Mouse (Mus musculus) heart, postnatal 14 days (tissue): Measurements from ENCODE around the gene Fam20c. TPM values are rescaled to one million over a fixed set of nuclear protein-coding genes. Genes with fewer than 3 reads are reported as not detected.

Experiments used
- DNase-seq, 2 experiments: peaks; one replicate each; pipeline ENCODE4 v3.0.0; 2021 to 2022
- intact Hi-C: fragments of 180-260 bp; cut with DNase I; formaldehyde crosslinking; loops from one replicate; pipeline ENCODE4 v1.15.1; 2025
- total RNA-seq, 2 experiments: library from RNA; stranded (reverse); gene quantifications; 2 replicates each; pipeline ENCODE4 v1.2.3; 2021

Gene Fam20c
- total RNA-seq, 2 experiments from 2014 or later, result 9.9 to 10.4 TPM

DNA sequence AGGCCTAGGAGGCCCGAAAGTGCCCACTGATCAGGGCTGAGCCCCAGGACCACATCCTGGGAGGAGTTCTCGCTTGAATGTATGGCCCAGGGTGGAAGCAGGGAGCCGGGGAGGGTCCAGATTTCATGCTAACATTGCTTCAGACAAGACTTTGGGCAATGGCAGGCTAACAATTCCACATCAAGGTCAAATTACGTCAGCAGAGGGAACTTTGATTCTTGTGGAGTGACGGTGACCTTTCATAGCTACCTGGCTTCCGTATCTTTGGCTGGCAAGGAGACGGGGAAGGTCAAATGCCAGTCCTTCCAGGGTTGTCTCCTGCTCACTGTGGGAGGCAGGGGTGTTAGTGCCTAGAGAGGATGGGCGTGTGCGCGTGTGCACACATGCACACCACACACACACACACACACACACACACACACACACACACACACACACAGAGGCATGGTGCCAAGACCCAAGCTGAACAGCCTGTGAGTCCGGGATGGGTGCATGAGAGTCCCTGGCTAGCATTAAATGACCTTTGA is 36.7 kb downstream of the Fam20c start:
- no peak for DNase-seq
- intact Hi-C loops, result no loop called here

DNA sequence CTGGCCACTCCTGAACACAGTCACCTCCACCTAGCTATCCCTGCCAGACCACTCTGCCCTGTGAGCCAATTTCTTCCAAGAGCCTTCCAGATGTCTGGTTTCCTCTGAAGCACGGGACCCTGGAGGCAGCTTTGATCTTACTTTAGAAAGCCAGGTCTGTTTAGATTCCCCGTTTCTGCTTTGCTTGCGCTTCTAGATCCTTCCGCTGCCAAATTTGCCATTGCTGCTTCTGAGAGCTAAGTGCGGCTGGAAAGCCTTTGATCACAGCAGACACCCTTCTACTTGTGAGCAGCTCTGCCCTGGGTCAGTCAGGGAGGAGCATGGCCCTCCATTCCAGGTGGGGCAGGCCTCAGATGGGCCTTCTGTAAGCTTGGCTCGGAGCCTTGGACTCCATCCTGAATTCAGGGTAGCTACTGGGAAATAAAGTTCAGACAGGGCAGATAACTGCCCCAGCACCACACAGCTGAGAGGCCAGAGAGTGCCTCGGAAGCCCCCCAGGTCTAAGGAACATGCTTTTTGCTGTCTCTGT is 47.3 kb downstream of the Fam20c start:
- DNase-seq, result no peak

DNA sequence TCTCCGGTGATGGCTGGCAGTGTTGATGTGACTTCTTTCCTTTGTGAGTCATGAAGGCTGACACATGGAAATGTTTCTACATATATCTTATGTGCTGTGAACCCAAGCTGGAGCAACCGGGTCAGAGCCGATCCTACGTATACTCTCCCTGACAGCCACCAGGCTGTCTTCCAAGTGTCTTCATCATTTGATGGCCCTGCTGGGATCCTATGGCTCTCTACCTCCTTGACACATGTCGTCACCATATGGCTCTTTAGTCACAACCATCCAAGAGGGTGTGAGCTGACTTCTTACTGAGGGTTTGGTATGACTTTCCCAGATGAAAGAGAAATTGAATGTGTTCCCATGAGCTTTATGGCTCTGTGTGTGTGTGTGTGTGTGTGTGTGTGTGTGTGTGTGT is 50.0 kb downstream of the Fam20c start:
- no peak for DNase-seq
- intact Hi-C loops, result no loop called here

More for the DNA sequence above, 47.3 kb downstream of the Fam20c start:
- intact Hi-C loops, result no loop called here

DNA sequence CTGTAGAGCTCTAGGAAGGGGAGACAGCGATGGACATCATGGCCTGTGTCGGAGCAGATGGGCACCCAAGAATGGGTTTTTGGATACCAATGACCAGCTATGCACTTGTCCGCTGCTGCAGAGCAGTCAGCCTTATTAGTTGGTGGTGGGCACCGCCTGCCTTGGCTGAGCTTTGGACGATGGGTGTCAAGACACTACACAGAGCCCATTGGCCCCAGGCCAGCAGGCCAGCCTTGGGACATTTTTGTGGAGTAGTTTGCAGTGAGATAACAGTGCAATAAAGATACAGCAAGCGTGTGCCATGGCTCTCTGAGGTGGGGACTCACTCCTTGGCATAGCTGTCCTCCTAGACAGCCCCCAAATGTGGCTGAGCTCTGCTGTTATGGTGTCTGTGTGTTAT is 55.5 kb downstream of the Fam20c start:
- DNase-seq, result no peak
- intact Hi-C loops, result no loop called here

DNA sequence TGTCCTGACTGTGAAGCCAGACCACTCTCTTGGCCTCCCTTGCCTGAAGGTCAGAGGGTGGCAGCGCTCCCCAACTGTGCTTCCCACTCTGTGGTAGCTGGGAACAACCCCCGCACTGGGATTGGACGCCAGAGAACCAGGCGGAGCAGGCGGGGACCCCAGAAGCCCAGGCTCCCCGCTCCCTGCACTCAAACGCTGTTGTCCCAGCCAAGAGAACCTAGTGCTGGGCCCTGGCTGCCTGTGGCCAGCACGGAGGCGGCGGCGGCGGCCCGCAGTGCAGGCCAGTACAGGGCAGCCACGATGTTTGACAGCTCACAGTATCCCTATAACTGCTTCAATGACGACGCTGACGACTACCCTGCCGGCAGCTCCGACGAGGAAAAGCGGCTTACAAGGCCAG is 65.5 kb downstream of the Fam20c start, which contains the start of gene Gm5294:
Gene Gm5294, plus strand, starts transcription at position 301 of the 400 bp plus-strand sequence.
- intact Hi-C loops, result no loop called here
- DNase-seq, result no peak

DNA sequence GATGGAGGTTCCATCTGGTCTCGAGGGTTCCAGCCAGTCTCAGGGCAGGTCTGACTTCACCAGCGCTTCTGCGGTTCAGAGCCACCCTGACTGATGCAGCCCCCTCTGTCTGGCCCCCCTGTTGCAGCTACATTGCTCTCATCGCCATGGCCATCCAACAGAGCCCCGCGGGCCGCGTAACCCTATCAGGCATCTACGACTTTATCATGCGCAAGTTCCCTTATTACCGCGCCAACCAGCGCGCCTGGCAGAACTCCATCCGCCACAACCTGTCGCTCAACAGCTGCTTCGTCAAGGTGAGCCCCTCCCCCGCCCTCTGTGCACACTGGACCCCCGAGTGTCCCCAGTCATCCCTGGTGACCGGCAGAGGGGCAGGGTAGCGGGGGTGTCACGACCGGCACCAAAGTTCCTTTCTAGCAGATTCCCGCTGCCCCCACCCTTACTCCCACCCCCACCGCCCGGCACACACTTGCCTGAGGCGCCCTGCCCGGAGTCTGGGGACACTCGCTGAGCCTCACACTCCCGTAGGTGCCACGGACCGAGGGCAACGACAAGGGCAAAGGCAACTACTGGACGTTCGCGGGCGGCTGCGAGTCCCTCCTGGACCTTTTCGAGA is 66.5 kb downstream of the Fam20c start:
- intact Hi-C loops, result no loop called here
- no peak for DNase-seq

DNA sequence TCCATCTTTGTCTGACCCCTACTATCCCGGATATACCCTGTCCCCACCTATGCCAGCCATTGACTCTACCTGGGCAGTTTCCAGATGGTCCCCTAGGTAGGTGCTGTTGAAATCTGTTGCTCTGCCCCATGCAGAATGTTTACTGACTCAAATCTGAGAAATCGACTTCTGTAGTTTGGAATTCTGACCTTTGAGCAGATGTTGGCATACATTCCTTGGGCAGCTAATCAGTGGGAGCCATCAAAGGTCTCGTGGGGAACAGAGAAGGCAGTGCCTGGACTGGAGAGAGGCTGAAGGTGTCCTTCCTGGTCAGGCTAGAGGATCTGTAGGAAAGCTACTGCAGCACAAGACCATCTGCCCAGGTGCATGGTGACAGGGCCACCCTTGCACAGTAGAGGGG is 70.8 kb downstream of the Fam20c start:
- intact Hi-C loops, result no loop called here
- DNase-seq, result no peak

DNA sequence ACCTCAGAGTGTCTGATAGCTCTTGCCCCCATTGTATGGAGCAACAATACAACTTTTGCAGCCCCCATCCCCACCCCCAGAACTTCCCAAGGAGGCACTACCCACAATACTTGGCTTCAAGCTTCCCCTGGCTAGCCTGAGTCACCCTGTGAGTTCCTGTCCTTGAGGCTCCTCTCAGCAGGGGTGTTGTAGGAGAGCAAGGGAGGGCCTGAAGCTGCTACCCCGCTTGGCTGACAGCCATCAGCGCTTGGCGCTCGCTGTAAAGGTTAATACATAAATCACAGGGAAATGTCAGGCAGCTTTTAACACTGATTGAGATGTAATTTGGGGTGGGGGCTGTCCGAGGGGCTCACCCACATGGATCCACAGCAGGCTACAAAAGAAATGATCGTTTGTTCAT is 79.1 kb downstream of the Fam20c start:
- intact Hi-C loops, result no loop called here
- DNase-seq, result no peak

DNA sequence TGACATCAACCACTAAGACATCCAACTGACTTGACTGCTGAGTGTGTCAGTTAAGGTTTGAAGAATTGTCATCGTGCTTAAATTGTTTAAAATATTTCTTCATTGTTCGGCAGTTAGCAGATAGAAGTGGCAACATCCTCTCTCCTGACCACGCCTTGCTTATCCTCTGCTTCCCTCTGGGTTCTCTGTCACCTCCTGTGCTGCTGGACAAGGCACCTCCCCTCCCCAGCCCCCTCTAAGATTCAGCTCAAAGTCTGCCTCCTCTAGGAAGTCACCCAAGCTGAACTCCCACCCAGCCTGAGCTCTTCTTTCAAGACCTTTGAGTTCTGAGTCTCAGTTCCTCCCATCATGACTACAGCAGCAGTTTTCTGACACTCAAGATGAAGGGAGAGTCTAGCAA is 80.6 kb downstream of the Fam20c start:
- no peak for DNase-seq
- intact Hi-C loops, result no loop called here

DNA sequence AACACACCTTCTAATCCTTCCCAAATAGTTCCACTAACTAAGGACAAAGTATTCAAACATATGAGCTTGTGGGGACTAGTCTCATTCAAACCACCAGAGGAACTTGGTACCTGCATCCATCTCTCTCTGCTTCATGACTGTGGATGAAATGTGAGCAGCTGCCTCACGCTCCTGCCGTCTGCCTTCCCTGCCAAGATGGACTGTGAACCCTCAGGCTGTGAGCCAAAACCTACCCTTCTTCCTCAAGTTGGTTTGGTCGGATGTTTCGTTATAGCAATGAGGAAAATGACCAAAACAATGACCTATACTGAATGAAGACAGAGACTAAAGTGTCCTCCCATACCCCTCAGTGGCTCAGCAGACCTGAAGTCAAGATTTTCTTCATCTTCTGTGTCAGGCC is 86.7 kb downstream of the Fam20c start:
- intact Hi-C loops, result no loop called here

DNA sequence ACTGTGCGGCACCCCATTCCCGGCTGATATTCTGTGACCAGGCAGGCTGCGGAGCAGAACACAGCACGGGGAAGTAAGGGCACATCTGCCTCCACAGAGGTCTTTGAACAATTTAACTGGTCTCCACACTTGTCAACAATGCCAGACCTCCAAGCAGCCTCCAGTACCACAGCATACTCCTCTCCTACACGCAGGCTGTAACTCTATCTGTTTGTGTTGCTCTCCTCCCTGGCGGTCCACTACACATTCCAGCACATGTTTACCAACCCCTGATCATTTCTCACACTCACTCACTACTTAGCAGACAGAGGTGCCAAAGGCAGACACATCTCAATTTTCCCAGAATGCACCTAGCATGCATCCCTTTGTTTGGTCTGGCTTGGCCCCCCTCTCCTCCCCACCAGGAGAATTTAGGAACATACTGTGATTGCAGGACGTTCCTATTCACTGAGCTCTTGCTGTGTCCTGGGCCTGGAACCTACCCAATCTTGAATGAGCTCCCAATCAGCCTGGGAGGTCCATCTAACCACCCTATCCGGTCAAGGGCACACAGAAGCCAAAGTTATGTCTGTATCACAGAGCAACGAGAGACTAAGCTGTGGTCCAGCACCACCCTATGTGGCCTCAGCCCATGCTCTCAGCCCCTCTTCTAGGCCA is 89.0 kb downstream of the Fam20c start:
- intact Hi-C loops, result no loop called here

More for the DNA sequence above, 86.7 kb downstream of the Fam20c start:
- DNase-seq, result no peak

DNA sequence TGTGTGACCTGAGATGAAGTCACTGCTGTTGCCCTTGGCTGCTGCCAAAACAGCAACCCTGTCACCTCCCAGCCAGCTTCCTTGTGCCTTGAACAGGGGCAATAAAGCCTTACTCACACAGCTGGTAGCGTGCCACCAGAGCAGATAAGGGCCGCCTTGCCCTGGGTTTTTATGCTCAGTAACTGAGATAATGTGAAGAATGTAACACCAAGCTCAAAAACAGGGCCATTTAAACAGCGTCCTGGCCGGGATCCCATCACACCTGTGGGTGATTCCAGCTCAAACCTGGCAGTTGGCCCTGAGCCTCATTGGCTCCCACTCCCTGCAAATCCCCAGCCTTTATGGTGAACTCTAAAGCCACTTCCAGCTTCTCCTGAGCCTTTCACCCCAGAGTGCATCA is 92.2 kb downstream of the Fam20c start:
- intact Hi-C loops, result no loop called here
- peak in 1 of 2 experiments; percentile 27 for DNase-seq

More for the DNA sequence above, 89.0 kb downstream of the Fam20c start:
- no peak for DNase-seq

DNA sequence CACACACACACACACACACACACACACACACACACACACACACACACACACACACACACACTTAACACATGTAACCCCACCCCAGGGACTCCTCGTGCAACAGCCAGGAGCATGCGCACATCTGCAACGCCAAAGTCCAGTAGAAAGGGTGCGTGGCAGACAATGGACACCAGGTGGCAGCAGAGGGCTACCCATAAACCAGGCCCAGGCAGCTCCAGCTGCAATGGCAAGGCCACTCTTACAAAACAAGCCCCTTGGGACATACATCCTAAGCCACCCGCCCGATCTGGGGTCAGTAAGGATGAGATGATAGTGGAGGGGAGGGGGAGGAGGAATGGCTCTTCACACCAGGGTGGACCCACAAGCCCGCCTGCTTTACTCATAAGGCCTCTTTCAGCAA is 93.8 kb downstream of the Fam20c start:
- intact Hi-C loops, result loop anchor here (1.0 kb wide), 2 partner anchors 237 to 331 kb away; no protein-coding TSS in a partner anchor
- DNase-seq, result peak; percentile 89 to 93

DNA sequence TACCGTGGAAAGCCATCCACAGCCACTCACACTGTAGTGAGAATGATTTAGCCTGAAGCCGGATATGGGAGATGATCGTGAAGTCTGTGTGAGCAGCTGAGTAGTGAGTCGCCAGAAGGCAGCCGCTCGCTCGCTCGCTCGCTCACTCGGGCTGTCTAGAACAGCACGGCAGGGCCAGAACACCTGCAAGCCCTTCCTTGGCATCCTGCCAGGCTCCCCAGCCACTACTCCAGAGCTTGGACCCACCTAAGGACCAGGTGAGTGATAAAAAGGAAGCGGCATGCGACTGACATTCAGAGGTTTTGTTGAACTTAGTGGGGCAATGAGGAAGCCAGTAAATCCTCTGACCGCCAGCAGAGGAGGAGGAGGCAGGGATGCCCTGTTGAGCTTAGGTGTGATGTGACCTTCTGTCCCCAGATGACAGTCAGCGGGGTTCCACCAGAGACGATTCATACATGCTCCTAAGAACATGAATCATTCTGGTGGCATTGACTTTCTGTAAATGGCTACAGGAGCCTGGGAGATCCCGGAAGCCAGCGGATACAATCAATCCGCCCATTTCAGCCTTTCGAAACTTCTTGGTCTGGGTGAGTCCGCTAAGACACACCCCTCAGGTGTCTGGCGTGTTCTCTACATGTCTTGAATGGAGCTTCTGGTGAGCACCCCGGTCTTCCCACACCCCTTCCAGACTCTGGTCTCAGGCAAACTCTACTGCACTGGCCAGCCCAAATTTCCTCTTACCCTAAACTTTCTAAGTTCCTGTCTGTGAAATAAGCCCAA is 95.6 kb downstream of the Fam20c start:
- intact Hi-C loops, result no loop called here
- no peak for DNase-seq

DNA sequence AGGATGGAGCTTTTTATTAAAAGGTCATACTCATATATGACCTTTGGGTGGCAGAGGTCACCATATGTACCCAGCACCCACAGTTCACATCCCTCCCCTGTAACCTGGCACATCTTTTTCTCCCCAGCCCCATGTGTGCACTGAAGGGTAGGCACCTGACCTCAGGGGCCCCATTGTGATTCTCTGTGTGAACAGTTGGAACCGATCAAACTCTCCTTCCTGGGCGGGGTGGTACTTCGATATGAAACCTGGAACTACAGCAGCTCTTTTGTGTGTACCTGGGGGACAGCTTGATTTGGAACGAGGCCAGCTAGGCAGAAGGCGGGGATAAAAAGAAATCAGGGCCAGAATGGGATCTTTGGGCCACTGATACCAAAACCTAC is 96.1 kb downstream of the Fam20c start:
- intact Hi-C loops, result no loop called here
- DNase-seq, result no peak

DNA sequence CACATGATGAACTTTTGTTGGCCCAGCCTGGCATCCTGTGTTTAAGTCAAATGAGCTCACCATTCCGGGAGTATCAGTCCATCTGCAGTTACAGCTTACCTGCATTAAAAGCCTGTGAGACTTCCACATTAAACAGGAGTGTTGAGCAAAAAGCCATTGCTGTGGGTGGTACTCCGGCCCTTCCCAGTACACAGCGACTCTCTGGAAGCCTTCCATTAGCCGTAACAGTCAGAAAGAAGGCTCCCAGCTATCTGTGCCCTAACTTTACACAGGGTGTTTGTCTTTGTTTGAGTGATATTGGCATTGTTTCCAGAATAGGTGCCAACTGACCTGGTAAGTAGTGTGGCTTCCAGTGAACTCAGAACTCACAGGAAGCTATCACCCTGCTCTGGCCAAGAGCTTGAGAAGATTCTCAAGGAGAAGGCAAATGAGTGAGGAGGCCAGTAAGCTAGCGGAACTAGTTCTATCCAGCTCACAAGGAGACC is 97.0 kb downstream of the Fam20c start:
- peak in 1 of 2 experiments; percentile 9 for DNase-seq
- intact Hi-C loops, result no loop called here

DNA sequence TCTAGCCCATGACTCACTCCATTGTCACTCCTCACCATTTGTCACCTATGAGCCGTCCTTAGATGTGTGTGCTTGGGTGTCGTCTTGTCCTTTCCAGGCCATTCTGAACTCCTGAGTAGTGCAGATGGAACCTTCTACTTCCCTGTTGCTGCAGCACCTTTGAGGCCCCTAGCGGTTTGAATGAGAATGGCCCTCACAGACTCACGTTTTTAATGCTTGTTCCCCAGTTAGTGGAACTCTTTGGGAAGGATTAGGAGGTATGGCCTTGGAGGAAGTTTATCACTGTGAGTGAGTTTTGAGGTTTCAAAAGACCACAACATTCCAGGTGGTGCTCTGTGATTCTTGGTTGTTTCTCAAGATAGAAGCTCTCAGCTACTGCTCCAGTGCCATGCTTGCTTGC is 97.8 kb downstream of the Fam20c start:
- DNase-seq, result no peak
- intact Hi-C loops, result no loop called here

DNA sequence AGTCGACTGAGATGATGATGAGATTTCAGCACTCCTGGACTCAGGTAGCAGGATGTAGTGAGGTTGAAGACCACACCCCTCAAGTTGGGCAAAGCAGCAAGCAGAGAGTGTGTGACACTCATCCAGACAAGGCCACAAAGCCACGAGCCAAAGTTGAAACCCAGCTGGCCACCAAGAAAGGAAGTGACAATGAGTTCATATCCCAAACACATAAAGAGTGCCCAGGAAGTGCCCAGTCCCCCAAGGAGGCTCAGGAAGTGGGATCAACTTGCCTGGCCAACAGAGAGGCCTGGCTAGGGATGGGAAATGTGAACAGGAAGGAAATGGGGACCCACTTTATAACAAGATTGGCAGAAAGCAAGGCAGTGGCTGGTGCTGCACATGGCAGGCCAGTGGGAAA is 99.0 kb downstream of the Fam20c start:
- no peak for DNase-seq
- intact Hi-C loops, result no loop called here

DNA sequence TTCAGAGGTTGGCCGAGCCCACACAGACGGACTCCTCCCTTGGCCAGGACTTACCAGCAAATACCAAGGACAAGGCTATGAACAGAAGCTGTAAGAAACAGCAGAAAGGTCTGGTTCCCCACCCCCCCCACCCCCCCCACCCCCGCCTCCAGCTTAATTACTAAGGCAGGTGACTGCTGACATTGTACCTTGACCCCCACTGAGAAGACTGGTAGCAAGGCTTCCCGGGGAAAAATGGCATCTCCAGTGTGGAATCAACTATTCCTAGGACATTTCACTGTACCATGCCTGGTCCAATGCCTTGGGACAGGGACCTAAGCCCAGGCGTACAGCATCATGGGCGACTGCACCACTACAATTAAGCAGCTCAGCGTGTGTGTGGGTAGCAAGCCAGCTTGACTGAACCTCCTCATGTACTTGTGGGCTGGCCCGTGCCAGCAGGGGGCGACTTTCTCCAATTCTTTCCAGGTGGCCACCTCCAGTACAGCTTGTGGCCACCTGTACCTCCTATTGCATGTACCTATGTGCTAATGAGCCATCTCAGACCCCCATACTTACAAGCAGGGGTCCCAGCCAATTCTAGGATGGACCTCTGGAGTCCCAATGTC is 102.8 kb downstream of the Fam20c start:
- DNase-seq, result peak; percentile 83 to 88
- intact Hi-C loops, result loop anchor here (2.0 to 5.0 kb wide), 2 partner anchors 135 to 150 kb away; no protein-coding TSS in a partner anchor

DNA sequence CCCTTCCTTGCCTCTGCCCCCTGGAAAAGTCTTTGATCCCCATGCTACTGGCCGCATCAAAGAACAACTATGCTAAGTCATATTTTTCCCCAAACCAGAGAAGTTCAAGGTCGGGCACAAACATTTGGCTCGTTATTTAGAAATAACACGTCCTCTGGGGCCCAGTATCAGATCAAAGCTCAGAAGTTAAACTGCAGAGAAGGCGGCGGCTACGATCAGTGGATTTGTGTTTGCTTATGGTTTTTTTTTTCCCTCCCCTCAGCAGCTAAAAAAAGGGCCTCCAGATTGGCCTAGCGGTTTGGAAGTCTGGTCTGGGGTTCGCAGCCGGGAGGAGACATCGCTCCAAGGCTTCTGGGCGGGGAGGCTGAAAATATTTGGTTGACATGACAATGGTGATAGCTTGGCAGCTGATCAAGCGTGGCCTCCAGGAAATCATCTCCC is 103.5 kb downstream of the Fam20c start:
- peak; percentile 26 to 45 for DNase-seq
- intact Hi-C loops, result loop anchor here (2.0 to 5.0 kb wide), 2 partner anchors 134 to 149 kb away; no protein-coding TSS in a partner anchor
